Mouse (Mus musculus): ENCODE measurements around the gene Cyren.
A peak's percentile ranks its signal among the peaks of the same experiment; 100 is the strongest.

The Cyren gene

DNA sequence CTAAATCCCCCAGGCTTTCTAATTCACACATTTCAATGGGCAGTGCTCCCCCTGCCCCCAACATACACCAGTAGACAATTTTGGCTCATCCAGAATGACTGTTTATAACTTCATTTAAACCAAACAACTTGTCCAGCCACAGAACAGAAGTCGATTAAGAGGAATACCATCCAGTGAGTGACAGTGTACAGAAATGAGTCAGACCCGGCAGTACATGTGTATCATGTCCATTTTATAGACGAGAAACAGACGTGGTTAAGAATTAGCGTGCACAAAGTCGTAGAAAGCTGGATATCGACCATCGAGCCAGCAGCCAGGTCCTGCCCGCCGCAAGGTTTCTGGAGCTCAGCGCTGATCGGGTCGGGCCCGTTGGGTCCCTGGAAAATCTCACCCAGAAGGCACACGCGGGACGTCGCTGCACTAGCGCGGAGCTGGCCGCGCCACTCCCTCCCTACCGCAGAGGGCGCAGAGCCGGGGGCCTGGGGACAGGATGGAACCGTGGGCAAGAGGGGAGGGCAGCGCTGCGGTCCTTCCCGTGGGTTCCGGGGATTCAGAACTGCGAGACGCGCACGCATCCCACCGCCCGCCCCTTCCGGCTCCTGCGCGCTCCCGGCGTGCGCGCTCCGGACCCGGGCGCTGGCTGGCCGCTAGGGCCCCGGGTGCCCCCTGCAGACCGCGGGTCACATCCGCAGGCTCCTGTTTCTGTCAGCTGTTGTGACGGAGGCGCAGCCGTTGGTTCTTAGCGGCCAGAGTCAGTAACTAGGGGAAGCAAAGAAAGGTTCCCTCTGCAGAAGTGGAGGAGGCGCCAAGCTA lies at the start of gene Cyren:
Cyren (minus strand) TSS at position 552 of the 813 bp plus-strand sequence.
- DNase-seq (ENCODE audit: low read depth) = peak; percentile 95

- DNase-seq (ENCODE audit: low read depth) = no peak
These were observed 49.7 kb upstream of the Cyren start for GRCm38 (mm10) chr6:34927594-34927993.

DNA sequence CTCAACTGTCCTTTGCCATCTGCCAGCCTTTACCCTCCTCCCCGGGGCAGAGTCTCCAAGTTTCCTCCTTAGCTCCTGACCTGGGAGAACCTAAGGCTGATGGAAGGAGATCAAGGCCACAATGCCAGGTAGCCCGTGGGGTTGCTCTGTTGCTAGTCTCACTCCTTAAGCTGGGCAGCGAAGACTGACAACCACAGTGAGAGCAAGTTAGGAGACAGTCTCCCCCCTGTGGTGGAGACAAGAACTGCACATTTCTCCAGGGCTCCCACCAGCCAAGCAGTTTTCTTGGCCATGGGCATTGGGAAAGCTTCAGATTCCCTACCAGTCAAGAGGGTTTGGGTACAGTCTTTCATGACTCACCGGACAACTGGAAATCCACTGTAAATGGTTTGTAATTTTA lies 49.3 kb upstream of the Cyren start:
- peak; percentile 78 for DNase-seq (ENCODE audit: low read depth)

DNA sequence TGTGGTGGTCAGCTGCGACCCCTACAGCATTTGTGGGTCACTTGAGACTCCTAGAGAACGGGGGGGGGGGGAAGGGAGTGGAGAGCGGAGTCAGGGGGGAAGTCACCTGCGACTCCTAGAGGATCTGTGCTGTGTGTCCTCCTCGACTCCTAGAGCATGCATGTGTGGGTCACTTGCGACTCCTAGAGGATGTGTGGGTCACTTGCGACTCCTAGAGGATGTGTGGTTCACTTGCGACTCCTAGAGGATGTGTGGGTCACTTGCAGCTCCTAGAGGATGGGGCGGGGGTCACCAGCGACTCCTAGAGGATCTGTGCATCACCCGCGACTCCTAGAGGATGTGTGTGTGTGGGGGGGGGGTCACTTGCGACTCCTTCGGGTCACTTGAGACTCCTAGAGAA lies 44.1 kb upstream of the Cyren start:
- DNase-seq (ENCODE audit: low read depth) = peak; percentile 41

DNA sequence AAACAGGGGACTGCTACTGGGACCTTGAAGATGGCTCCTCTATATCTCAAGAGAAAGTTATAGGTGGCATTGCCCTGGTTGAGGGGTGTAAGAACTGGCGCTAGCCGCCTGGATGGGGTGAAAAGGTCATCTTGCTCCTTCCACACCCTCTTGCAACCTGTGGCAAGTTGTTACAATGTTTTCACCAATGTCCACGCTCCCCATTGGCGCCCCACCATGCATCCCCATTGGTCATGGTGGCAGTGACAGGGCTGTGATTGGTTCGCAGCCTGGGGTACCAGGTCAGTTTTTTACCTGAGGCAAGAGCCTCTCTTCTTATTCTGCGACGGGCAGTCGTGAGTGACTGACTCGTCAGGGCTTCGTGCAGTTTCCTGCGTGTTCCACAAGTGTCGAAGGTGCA lies 42.8 kb upstream of the Cyren start:
- DNase-seq (ENCODE audit: low read depth) = no peak

GRCm38 (mm10) chr6:34919956-34920355 lies 42.1 kb upstream of the Cyren start, which contains the start of gene Stra8:
Stra8 (plus strand) TSS chr6:34920163.
- DNase-seq (ENCODE audit: low read depth) = no peak

DNA sequence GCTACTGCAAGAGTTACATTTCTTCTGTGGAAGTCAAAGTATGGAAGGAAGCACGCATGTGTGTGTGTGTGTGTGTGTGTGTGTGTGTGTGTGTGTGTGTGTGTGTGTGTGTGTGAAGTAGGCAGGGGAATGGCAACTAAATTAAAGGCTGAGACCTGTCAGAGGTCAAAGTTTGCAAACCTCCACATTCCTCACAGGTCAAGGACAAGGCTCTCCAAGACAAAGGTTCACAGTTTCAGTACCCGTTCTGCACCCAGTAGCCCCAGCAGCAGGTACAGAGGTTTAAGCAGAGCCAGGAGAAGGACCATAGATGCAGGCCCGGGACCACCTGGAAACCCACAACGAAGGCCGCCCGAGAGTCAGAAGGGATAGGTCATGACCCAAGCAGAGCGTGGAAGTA lies 41.3 kb upstream of the Cyren start:
- no peak for DNase-seq (ENCODE audit: low read depth)

- no peak for DNase-seq (ENCODE audit: low read depth)
These were observed 36.6 kb upstream of the Cyren start for GRCm38 (mm10) chr6:34914462-34914861.

- no peak for DNase-seq (ENCODE audit: low read depth)
These were observed 35.6 kb upstream of the Cyren start for GRCm38 (mm10) chr6:34913341-34914040.

- peak; percentile 98 for DNase-seq (ENCODE audit: low read depth)
These were observed 32.7 kb upstream of the Cyren start, which contains the start of gene Wdr91 for GRCm38 (mm10) chr6:34910371-34911219. Wdr91 (minus strand) TSS chr6:34910876.

DNA sequence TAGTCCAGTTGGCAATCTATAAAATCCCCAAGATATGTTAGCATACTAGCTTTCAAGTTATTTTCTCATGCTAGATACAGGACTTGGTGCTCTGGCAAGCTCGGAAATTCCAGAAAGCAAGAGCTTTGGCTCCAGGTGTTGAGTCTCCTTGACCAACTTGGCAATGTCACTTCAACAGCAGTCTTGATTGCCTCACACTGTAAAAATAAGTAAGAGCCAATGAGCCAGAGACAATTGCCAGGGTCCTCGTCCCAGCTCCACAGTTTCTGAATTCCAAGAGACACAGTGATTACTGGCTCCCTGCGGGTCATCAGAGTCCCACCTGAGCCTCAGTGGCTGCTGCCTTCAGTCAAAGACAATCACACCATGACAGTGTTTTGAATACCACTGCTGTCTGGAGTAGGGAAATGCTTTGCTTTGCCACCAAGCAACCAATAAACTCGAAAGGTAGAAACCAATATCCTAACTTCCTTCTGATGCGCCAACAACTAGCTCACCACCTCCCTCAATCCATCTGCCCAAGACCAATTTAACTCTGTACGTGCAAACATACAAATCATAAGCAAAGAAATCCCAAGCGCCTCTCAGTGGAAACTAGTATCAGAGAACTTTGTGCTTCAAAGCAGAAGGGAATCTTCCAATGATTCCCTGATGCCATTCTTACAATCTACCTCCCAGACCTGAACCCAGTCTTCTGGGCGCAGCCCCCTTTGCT lies 31.9 kb upstream of the Cyren start:
- DNase-seq (ENCODE audit: low read depth) = no peak

GRCm38 (mm10) chr6:34907696-34908260 lies 29.9 kb upstream of the Cyren start:
- no peak for DNase-seq (ENCODE audit: low read depth)

DNA sequence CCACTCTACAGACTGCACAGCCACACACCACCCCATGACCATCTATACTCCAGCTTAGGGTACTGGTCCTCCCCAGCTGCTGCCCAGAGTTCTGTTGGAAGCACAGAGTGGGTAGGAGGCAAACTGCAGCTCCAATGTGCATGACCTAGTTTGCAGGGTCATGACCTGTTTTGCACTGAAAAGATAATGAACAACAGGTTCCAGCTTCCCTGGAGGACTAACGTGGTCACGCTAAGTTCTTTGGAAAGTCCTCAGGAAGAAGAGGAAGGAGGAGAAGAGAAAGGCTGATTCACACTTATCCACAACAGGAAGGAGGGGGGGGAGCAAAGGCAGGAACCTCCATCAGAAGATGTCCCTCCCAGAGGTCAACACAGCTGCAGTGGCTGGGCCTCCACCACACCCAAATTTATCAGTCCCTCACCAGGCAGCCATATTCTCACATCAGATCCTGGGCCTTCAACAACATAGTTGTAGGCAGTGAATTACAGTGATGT lies 29.3 kb upstream of the Cyren start:
- no peak for DNase-seq (ENCODE audit: low read depth)

DNA sequence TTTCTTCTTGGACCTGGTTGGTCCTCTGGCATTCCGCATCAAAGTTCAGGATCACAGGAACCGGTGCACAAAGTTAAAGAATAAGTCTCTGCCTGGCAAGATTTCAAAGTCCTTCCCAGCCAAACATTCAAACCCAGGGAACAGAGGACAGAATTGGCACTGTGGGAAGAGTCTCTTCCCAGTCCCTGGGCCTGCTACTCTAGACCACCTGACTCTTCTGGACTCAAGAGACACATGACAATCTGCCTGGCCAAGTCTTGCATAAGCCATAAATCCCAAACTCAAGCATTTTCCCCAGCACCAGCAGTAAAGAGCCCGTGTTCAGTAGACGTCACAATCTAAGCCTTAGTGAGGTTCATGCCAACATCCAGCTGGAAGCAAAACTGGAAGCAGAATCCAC lies 28.8 kb upstream of the Cyren start:
- no peak for DNase-seq (ENCODE audit: low read depth)

GRCm38 (mm10) chr6:34906125-34906524 lies 28.3 kb upstream of the Cyren start:
- DNase-seq (ENCODE audit: low read depth) = no peak

- DNase-seq (ENCODE audit: low read depth) = no peak
These were observed 26.5 kb upstream of the Cyren start for GRCm38 (mm10) chr6:34904361-34904760.

DNA sequence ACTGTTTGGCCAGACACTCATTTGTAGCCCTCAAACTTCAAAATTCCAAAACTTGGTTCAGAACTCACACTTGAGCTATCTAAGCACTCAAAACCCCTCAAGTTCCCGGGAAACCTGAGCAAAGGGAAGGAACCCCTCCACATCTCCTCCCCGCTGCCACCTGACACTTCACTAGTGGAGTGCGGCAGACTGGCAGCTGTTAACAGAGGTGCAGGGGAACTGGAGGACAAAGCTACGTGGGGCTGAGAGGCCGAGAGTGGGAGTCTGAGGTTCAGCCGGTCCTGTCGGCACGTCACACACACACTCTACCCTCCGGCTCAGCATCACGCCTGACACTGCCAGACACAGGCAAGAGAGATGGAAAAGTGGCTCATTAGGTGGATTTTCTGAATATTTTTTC lies 26.0 kb upstream of the Cyren start:
- DNase-seq (ENCODE audit: low read depth) = no peak

- DNase-seq (ENCODE audit: low read depth) = no peak
These were observed 25.6 kb upstream of the Cyren start for GRCm38 (mm10) chr6:34903441-34903840.

DNA sequence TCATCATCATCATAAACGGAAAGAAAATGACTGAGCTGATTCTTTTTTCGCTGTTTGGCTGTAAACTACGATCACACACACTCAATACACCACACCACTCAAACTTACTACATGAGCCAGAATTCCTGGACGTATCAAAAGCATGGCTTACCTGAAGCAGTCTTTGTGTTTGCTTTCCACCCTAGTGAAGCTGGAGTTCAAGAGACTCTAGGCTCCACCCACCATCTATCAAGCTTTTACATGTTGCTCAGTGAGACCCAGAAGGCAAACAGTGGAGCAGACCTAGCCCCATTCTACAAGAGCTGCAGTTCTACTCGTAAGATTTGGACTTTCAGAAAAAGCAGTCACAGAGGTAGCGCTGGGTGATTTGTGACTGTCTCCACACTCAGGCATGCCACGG lies 24.7 kb upstream of the Cyren start:
- no peak for DNase-seq (ENCODE audit: low read depth)

DNA sequence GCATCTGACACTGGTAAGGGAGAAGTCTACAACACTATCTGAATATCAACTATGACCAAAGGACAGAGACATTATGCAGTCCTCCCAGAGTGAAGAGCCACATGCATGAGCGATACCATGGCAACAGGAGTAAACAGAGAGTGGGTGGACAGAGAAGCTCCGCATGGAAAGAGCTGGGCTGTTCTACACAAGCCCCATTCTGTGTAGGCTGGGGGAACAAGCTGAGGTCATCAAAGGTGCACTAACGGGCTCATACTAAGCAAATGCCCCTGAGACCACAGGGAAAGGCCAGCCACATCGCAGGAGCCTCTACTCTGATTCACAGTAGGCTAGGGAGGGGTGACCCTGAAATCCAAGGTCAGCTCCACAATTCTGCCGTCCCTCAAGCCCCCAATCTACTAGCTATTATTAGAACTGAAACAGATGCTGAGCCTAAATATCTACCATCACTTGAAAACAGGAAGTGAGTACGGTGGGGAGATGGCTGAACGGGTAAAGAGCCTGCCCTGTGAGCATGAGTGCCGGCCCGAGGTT lies 24.1 kb upstream of the Cyren start:
- no peak for DNase-seq (ENCODE audit: low read depth)

GRCm38 (mm10) chr6:34900990-34901389 lies 23.1 kb upstream of the Cyren start:
- no peak for DNase-seq (ENCODE audit: low read depth)
